Mouse (Mus musculus): ENCODE measurements around the gene Syt5.
"Not testable (repeated sequence)": the region's sequence is repeated elsewhere in the genome, so short reads cannot be mapped to it uniquely, and the experiment has no call there.

Gene Syt5

DNA sequence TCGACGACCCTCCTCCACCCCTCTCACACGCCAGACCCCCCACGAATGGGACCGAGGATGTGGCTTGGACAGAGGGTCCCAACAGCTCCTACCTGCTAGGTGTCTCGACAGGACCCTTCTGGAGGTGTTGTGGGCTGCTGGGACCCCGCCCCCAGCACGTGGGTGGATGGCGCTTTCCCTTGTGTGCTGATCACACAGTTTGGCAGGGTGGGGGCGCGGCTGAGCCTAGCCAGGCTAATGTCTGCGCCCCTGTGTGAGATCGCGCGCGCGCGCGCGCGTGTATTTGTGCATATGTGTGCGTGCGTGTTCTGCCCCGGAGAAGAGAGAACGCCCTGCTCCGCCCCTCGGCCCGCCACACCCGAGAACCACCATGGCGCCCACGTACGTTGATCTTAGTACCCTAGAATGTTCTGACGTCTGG is at the start of gene Syt5:
TSS of gene Syt5 (minus strand) at position 321 of the 421 bp plus-strand sequence.
- DNase-seq (ENCODE audit: low spot score in 2 of 2): peak; percentile 61 to 76

DNA sequence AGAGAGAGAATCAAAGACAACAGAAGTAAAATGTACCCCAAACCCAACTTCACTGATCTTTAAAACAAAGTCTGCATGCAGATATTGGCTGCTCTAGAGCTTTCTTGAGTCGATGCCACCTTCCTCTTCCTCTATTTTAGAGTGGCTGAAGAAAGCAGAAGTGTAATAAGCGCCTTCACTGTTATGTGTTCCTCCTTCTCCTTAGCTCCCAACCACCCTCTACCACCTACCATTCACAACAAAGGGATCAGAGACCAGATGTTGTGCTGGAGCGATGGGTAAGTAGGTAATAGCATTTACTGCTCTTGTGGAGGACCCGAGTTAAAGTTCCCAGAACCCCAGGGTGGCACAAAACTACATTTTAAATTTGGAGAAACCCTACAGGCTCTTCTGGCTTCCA is 49.7 kb upstream of the Syt5 start:
- not testable (repeated sequence) for DNase-seq (ENCODE audit: low spot score in 2 of 2)

DNA sequence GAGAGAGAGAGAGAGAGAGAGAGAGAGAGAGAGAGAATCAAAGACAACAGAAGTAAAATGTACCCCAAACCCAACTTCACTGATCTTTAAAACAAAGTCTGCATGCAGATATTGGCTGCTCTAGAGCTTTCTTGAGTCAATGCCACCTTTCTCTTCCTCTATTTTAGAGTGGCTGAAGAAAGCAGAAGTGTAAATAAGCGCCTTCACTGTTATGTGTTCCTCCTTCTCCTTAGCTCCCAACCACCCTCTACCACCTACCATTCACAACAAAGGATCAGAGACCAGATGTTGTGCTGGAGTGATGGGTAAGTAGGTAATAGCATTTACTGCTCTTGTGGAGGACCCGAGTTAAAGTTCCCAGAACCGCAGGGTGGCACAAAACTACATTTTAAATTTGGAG is 34.1 kb upstream of the Syt5 start:
- not testable (repeated sequence) for DNase-seq (ENCODE audit: low spot score in 2 of 2)

DNA sequence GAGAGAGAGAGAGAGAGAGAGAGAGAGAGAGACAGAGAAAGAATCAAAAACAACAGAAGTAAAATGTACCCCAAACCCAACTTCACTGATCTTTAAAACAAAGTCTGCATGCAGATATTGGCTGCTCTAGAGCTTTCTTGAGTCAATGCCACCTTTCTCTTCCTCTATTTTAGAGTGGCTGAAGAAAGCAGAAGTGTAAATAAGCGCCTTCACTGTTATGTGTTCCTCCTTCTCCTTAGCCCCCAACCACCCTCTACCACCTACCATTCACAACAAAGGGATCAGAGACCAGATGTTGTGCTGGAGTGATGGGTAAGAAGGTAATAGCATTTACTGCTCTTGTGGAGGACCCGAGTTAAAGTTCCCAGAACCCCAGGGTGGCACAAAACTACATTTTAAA is 25.0 kb upstream of the Syt5 start:
- not testable (repeated sequence) for DNase-seq (ENCODE audit: low spot score in 2 of 2)

DNA sequence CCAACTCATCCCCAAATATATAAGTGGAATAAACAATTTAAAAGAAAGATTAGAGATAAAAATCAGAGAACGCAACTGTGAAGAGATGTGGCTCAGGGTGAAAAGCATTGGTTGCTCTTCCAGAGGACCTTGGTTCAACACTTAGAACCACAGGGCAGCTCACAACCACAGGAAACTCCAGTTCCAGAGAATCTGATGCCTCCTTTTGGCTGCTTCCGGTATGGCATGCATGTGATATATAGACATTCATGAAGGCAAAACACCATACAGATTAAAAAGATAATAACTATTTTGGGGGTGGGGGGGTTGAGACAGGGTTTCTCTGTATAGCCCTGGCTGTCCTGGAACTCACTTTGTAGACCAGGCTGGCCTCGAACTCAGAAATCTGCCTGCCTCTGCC is 15.3 kb upstream of the Syt5 start:
- DNase-seq (ENCODE audit: low spot score in 2 of 2): no peak

DNA sequence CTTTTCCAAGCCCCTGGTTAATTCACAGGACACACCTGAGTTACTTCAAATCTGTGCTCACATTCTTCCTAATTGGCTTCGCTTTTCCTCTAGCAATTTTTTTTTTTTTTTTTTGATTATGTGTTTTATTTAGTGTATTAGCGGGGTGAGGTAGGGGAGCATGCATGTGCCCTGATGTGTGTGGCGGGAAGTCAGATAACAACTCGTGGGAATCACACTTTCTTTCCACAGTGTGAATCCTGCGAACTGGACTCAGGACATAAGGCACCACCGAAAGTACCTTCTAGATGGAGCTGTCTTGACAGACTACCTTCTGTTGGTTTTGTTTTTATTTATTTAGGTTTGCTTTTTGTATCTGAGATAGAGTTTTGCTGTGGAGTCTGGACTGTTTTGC is 9.8 kb upstream of the Syt5 start:
- no peak for DNase-seq (ENCODE audit: low spot score in 2 of 2)

DNA sequence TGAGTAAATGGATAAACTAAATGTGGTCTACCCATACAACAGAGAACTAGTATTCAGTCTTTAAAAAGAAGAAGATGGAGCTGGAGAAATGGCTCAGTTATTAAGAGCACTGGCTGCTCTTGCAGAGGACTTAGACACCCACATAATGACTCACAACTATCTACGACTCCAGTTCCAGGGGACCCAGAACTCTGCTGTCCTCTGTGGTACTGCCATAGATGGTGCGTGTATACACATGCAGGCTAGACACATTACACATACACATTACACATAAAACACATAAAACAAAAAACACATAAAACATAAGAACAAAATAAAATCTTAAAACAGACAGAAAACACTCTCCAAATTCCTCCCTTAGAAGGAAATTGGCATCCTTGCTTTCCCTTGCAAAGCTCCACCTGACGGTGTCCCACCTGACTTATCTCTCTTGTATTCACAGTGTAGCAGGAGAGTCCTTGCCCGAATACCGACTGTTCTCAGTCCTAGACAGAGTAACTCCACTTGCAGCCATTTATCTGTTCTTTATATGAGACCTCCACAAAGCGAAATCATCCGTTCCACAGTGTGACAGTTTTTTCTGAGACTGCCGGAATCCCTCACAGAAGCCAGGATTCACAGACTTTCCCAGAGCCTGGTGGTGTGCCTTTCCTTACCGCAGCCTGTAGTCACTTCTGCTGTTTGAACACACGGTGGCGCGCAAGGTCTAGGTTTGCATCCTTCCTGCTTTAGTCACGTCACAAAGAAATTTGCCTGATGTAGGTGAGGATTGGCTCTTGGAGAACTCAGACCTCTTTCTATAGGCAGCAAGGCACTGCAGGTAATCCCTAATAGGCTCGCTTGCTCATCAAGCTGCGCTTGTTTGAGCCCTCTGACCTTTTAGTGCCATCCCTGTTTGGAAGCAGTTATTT is 9.2 kb upstream of the Syt5 start:
- DNase-seq (ENCODE audit: low spot score in 2 of 2): peak; percentile 62 to 82

DNA sequence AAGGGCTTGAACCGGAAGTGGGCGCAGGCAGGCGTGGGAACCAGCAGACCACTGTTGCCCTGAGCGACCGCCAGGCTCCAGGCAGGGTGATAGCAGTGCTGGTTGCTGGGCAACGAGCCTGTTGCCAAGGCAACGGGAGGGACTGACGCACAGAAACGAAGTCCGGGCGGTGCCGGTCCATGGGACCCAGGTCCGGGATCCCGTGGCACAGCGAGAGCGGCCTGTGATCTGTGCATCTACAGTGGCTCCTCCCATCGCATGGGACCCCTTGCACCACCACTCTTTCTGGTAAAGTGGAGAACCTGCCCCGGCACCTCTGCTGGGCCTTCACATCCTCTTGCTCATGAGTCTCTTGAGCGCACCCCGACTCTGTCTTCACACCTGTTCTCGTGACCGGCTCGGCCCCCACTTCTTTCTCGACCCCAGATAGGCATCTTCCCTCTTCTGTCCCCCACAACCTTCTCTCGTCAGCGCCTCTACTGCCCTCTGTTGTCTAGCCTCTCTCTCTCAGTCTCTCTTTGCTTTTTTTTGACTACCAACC is 680 bp downstream of the Syt5 start:
- DNase-seq (ENCODE audit: low spot score in 2 of 2): peak; percentile 89 to 95

DNA sequence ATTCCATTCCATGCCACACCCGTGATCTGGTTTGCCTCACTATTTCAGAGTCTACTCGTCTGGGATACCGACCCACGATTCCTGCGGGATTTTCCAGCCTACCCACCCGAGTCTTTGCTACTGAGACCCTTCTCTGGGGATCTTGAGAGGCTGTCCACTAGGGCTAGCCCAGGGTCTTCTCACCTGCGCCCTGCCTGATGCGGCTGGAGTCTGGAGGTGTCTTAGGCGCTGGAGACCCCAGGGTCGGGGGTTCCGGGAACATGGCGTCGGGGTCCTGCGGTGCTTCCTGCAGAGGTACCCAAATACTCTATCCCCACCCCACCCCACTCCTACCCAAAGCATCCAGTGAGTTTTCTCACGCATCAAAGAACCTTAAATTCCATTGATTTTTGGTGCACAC is 1.3 kb downstream of the Syt5 start:
- peak in 1 of 2 experiments; percentile 29 for DNase-seq (ENCODE audit: low spot score in 2 of 2)

DNA sequence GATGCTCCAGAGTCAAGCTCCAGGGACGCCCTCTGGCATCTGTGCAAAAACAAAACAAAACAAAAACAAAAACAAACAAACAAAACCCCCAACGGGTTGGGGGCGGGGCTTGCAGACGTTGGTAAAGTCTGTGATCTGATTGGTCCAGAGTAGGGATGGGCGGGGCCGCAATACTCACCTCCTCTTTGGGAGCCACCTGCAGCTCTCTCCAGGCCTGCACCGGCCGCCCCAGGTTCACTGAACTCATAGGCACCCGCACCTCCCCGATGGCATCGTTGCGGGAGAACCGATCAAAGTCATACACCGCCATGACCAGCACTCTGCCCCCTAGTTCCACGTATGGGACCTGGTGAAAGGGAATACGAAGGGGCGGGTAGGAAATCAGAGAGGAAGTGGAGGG is 5.3 kb downstream of the Syt5 start:
- DNase-seq (ENCODE audit: low spot score in 2 of 2): no peak

DNA sequence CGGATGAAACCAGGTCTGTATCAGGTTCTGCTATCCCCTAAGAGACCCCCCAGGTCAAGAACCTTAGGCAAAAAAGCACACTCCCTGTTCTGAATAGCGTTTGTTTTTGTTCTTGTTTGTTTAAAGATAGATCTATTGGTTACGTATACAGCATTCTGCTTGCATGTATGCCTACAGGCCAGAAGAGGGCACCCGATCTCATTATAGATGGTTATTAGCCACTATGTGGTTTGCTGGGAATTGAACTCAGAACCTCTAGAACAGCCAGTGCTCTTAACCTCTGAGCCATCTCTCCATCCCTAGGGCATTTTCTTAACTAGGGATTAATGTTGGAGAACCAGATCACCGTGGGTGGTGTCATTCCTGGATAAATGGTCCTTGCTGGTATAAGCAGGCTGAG is 6.0 kb downstream of the Syt5 start:
- no peak for DNase-seq (ENCODE audit: low spot score in 2 of 2)

DNA sequence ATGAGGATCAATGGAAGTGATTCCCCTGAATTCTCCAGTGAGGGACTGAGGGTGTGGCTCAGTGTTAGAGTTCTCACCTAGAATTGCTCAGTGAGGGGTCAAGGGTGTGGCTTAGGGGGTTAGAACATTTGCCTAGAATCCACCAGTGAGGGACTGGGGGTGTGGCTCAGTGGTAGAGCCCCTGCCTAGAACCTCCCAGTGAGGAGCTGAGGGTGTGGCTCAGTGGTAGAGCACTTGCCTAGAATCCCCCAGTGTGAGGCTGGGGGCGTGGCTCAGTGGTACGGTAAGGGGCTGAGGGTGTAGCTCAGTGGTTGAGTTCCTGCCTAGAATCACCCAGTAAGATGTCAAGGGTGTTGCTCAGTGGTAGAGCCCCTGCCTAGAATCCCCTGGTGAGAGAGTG is 8.3 kb downstream of the Syt5 start:
- no peak for DNase-seq (ENCODE audit: low spot score in 2 of 2)

DNA sequence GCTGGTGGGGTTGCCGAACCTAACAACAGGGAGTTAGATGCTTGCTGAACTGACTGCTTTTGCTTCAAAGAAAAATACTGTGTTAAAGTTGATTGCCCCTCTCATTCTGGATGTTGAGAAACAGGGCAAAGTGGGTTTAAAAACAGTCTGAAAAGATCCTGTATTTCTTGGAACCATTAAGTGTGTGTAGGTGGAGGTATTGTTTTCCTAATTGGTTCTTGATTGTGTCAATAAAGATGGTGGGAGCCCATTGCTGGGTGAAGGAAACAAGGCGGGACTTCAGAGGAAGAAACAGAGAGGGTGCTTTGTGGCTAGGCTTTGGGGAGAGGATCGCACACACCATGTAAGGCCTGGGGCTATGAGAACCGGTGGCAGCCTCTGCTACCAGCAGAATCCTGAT is 10.2 kb downstream of the Syt5 start:
- no peak for DNase-seq (ENCODE audit: low spot score in 2 of 2)

DNA sequence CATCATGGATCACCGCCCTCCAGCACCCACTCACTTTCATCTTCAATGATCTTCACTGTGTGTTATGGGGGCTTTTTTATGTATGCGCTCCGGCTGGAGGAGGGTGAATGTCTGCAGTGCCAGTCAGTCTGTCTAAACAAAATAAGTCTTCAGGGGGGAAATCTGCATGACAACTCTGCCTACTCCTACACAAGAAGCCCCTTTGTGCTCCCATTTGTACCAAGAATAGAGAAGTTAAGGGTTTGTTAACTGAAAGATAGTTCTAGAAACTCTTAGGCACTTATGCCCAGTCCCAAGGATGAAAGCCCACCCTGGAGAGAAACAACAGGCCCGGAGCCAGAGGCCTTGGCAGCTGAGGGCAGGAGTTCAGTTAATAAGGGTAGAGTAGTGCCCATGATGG is 11.0 kb downstream of the Syt5 start:
- no peak for DNase-seq (ENCODE audit: low spot score in 2 of 2)

DNA sequence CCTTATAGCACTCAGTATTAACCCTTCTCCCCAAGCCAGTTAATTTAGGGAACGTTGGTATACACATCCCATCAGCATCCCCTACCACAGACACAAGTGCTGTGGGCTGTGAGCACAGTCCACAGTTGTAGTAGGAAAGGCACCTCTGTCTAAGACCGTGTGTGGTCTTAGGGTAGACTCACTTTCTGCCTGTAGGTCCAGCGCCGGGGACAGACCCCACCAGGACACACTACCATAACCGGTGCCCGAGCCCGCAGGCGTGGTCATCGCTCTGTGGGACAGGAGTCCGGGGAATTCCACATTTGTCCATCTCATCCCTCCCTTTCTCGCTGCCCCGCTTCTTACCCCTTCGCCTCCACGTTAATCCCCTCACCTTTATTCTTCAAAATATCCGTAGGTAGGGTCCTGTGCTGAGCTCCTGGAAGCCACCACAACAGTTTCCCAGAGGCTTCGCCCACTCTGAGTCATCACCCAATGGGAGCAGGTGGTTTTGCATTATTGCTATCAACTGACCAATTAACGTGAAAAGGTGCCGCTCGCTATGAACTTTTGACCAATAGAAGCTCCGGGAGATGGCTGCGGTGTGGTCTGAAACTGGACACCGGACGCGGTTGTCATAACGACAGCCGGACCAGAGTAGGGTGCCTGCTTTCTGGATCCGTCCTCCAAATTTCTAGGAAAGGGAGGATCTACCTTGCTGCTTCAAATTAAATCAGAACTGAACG is 15.2 kb downstream of the Syt5 start, which contains the start of gene Dnaaf3:
TSS of gene Dnaaf3 (minus strand) at position 449 of the 725 bp plus-strand sequence.
- DNase-seq (ENCODE audit: low spot score in 2 of 2): no peak

DNA sequence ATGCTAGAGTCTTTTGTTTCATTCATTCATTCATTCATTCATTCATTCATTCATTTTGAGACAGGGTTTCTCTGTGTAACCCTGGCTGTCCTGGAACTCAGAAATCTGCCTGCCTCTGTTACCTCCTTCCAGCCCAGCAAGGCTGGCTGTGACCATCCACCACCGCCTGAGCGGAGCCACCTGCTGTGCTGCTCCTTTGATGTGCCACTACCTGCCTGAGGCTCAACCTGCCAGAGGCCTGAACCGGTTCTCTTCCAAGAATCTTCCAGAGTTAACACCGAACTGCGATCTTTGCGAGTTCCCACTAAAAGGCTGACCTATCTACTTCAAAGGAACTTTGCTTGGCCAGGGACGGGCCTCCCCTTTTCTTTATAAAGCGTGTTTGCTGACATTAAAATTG is 17.2 kb downstream of the Syt5 start:
- DNase-seq (ENCODE audit: low spot score in 2 of 2): not testable (repeated sequence)

DNA sequence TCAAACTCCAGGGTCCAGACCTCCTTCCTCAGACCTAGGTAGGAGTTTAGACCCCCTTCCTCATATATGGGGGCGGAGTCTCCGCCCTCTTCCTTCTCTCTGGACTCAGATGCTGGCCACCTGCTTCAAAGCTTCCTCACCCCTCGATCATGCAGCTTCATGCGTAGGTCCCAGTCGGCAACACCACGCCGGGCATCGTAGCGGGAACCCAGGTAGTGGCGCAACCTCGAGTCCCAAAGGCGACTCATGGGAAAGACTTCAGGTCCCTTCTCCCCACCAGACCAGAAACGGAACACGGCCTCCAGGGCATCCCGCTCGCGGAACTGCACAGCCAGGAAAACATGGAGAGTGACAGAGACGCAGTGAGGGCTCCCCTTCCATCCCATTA is 20.0 kb downstream of the Syt5 start:
- DNase-seq (ENCODE audit: low spot score in 2 of 2): no peak

DNA sequence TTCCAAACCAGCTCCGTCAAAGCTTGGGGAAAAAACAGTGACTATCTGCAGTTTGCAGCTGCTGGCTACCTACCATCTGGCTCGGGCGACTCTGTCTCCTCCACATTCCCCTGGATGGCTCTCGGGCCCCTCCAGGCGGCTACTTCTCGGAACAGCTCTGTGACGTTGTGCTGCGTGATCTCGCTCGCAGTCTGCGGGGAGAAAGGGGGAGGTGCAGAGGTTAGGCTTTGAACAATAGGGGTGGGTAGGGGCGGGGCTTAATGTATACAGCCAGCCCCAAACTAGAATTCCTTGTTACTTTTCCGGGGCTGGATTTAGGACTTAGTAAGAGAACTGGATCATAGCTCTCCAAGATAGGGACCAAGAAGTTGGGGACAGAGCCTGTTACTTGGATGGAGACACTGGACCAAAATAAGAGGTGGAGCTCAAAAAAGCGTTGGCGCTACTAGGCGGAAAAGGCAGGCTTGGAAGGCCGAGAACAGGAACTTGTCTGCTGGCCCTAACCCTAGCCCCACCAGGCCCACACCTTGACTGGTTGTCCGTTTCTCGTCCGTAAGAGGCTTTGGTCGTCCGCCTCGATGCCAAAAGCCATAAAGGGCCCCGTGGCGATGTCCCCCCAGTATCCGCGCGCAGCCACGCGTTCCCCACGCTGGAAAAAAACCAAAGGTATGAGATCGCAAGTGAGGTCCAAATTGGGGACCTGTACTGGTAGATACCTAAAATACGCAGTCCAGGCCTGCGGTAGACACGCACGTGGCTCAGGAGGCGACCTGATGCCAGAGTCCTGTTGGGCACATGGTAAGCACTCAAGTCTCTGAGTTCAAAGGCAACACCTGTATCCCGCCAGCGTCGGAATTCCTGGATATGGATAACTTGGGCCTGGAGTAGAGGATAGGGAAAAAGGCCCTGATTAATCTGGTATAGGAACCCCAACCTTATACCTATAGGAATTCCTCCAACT is 20.7 kb downstream of the Syt5 start:
- peak in 1 of 2 experiments; percentile 73 for DNase-seq (ENCODE audit: low spot score in 2 of 2)

DNA sequence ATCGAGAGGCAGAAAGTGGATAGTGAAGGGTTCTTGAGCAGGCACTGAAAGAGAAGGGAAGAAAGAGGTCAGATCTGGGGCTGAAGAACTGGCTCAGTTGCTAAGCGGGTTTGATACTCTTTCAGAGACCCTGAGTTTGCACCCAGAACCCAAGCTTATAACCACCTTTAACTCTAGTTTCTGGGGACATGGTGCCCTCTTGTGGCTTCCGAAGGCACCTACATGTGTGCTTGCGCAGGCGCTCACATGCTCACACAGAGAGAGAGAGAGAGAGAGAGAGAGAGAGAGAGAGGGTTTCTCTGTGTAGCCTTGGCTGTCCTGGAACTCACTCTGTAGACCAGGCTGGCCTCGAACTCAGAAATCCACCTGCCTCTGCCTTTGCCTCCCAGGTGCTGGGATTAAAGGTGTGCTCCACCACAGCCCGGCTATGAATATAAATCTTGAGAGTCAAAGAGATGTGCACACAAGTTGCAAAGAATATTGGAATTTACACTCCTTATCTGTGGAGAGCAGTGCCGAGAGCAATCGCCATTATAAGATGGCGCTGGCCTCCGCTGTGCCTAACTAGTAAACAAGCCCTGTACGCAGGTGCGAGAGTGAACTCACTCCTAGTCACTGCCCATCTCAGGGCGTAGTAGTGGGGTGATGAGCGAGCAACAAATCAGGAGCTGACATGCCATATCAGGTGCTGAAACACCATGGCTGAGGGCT is 23.0 kb downstream of the Syt5 start, which contains the start of gene Tnni3:
TSS of gene Tnni3 (minus strand) at position 18 of the 711 bp plus-strand sequence.
- peak in 1 of 2 experiments; percentile 52 for DNase-seq (ENCODE audit: low spot score in 2 of 2)

Measured in left cerebral cortex, adult 9 months (tissue).